Mouse (Mus musculus) G1E (cell line): Measurements from ENCODE around the gene Cdk12.

Experiments used
- CTCF ChIP-seq: IDR thresholded peaks from 2 replicates; pipeline ENCODE4 v1.5.1; 2012; ENCODE audit warnings: low read depth, low read length, inconsistent platforms, mixed read lengths
- GATA1 ChIP-seq: IDR thresholded peaks from 2 replicates; pipeline ENCODE4 v1.6.1; 2012; ENCODE audit warnings: borderline replicate concordance, low read length, inconsistent platforms, mixed read lengths
- POLR2AphosphoS5 ChIP-seq: IDR thresholded peaks from 2 replicates; pipeline ENCODE4 v1.6.1; 2012; ENCODE audit warnings: low read depth, low read length, inconsistent platforms; ENCODE audit not compliant: insufficient replicate concordance
- TAL1 ChIP-seq: conservative IDR thresholded peaks from 2 replicates; pipeline ENCODE4 v1.6.1; 2012; ENCODE audit warnings: low read depth, low read length, inconsistent platforms, mixed read lengths

DNA sequence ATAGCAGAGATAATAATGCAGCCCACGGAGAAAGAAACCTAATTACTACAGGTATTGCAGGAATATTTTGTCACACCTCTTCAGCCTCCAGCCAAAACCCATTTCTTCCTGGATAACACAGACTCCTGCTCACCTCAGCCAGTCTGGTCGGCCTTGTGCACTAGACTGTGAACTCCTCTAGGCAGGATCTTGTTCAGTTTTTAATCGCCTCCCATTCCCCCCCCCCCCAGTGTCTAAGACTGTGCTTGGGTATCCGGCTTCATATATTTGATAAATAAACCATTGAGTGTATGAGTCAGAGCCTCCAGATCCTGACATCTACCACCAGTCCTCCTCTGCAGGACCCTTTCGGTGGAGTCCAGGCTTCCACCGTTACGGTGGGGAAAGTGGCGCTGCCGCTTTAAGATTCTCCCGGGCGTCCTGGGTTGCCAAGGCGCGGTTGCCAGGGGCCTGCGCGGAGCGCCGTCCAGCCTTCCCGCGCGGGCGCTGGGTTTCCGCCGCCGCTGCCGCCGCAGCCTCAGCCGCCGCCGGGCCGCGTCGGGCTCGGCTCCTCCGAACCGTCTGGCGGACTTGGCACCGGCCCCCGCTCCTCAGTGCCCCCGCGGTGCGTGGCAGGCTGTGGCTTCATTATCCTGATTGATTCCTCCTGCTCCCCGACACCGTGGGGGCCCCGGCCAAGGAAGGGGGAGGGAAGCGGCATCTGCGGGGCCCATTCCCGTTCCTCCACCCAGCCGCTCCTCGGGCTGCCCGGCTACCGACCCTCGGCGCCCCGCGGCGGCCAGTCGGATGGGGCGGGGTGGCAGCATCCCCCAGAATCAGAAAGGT lies 91.5 kb downstream of the Cdk12 start:
- TF ChIP-seq CTCF: no peak
- no peak for TF ChIP-seq TAL1
- no peak for TF ChIP-seq GATA1
- no peak for TF ChIP-seq POLR2AphosphoS5
